Mouse (Mus musculus): ENCODE results near the gene Gpc5. TPM values are rescaled to one million over a fixed set of nuclear protein-coding genes. Genes with fewer than 3 reads are reported as not detected.

Gpc5 gene
- polyA plus RNA-seq, 1 experiment from 2014 or later = 0.09 TPM

DNA sequence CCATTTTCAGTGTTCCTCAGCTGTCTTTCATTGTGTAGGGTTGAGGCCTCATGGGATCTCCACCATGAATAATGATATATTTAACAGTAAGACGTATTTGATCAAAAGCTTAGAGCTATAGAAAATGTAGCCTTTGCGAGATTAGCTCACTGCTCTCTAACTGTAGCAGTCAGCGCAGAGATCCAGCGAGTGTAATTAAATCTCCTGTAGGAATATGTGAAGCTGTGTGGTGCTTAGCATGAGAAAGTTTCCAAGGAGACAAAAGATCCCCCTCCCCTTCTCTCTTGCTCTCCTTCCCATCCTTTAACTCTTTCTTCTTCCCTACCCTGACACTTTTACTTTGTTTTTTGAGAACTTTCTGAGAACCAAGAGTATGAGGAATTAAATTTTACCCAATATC is 64.6 kb downstream of the Gpc5 start:
- H3K4me1 ChIP-seq (replicated peaks; ENCODE audit: control insufficient read depth, insufficient read depth, low read length) = no peaks in the 10 kb centered on the region
- H3K4me3 ChIP-seq (ENCODE audit: low read depth, low read length) = no peak overlapping the region
- no peak for ATAC-seq
- H3K9me3 ChIP-seq (ENCODE audit: control insufficient read depth) = no peaks in the 10 kb centered on the region
- H3K36me3 ChIP-seq (ENCODE audit: control insufficient read depth, insufficient read depth) = no peaks in the 10 kb centered on the region
- H3K4me2 ChIP-seq (replicated peaks; ENCODE audit: low read depth) = no peak overlapping the region
- no peak for TF ChIP-seq CTCF (IDR thresholded peaks at IDR 0.05; ENCODE audit: low read depth)
- no peak overlapping the region for H3K9ac ChIP-seq (ENCODE audit: low read depth, low read length)
- WGBS = 77% methylated on average over 4 of the region's 4 CpGs
- no peak overlapping the region for H3K27ac ChIP-seq (ENCODE audit: low read depth, low read length)
- H3K27me3 ChIP-seq (replicated peaks; ENCODE audit: control insufficient read depth, insufficient read depth, low read length) = no peaks in the 10 kb centered on the region

- Histone ChIP-seq H3K4me2 (replicated peaks; ENCODE audit: low read depth) (no peak overlapping the region), H3K9ac (ENCODE audit: low read depth, low read length) (no peak overlapping the region), H3K4me1 (replicated peaks; ENCODE audit: control insufficient read depth, insufficient read depth, low read length) (no peaks in the 10 kb centered on the region), H3K4me3 (ENCODE audit: low read depth, low read length) (no peak overlapping the region), H3K27ac (ENCODE audit: low read depth, low read length) (no peak overlapping the region), H3K9me3 (ENCODE audit: control insufficient read depth) (no peaks in the 10 kb centered on the region), H3K36me3 (ENCODE audit: control insufficient read depth, insufficient read depth) (no peaks in the 10 kb centered on the region), H3K27me3 (replicated peaks; ENCODE audit: control insufficient read depth, insufficient read depth, low read length) (no peaks in the 10 kb centered on the region)
- 76% methylated on average over 3 of the region's 3 CpGs for WGBS
- TF ChIP-seq CTCF (IDR thresholded peaks at IDR 0.05; ENCODE audit: low read depth) = no peak
- no peak for ATAC-seq
These were observed 85.4 kb downstream of the Gpc5 start for GRCm38 (mm10) chr14:115177322-115177836.

GRCm38 (mm10) chr14:115179925-115180324 is 87.9 kb downstream of the Gpc5 start:
- Histone ChIP-seq H3K27ac (ENCODE audit: low read depth, low read length) (no peak overlapping the region), H3K27me3 (replicated peaks; ENCODE audit: control insufficient read depth, insufficient read depth, low read length) (no peaks in the 10 kb centered on the region), H3K9ac (ENCODE audit: low read depth, low read length) (no peak overlapping the region), H3K36me3 (ENCODE audit: control insufficient read depth, insufficient read depth) (no peaks in the 10 kb centered on the region), H3K4me2 (replicated peaks; ENCODE audit: low read depth) (no peak overlapping the region), H3K9me3 (ENCODE audit: control insufficient read depth) (no peaks in the 10 kb centered on the region), H3K4me1 (replicated peaks; ENCODE audit: control insufficient read depth, insufficient read depth, low read length) (no peaks in the 10 kb centered on the region), H3K4me3 (ENCODE audit: low read depth, low read length) (no peak overlapping the region)
- ATAC-seq = no peak
- TF ChIP-seq CTCF (IDR thresholded peaks at IDR 0.05; ENCODE audit: low read depth) = no peak
- WGBS = 72% methylated on average over 5 of the region's 5 CpGs

- no peak for TF ChIP-seq CTCF (IDR thresholded peaks at IDR 0.05; ENCODE audit: low read depth)
- Histone ChIP-seq H3K4me1 (replicated peaks; ENCODE audit: control insufficient read depth, insufficient read depth, low read length) (no peaks in the 10 kb centered on the region), H3K27me3 (replicated peaks; ENCODE audit: control insufficient read depth, insufficient read depth, low read length) (no peaks in the 10 kb centered on the region), H3K4me2 (replicated peaks; ENCODE audit: low read depth) (no peak overlapping the region), H3K27ac (ENCODE audit: low read depth, low read length) (no peak overlapping the region), H3K9me3 (ENCODE audit: control insufficient read depth) (no peaks in the 10 kb centered on the region), H3K36me3 (ENCODE audit: control insufficient read depth, insufficient read depth) (no peaks in the 10 kb centered on the region), H3K4me3 (ENCODE audit: low read depth, low read length) (no peak overlapping the region), H3K9ac (ENCODE audit: low read depth, low read length) (no peak overlapping the region)
- WGBS = 83% methylated on average over 8 of the region's 8 CpGs
- no peak for ATAC-seq
These were observed 96.2 kb downstream of the Gpc5 start for GRCm38 (mm10) chr14:115188256-115188655.

DNA sequence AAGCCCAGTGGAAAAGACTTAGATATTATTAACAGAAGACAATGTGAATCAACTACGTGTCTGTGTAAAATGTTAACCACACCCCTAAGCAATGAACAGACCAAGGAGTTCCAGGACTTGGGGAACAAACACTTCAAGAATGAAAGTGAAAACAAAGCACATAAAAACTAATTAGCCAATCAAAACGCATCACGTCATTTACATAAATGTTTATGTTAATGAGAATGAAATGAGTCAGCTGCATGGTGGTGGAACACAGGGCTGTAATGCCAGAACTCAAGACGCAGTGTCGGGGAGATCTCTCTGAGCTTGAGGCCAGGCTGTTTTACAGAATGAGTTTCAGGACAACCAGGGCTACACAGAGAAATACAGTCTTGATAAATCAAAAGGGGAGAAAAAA is 136.1 kb downstream of the Gpc5 start:
- H3K36me3 ChIP-seq (ENCODE audit: control insufficient read depth, insufficient read depth) = no peaks in the 10 kb centered on the region
- H3K4me3 ChIP-seq (ENCODE audit: low read depth, low read length) = no peak overlapping the region
- no peak overlapping the region for H3K27ac ChIP-seq (ENCODE audit: low read depth, low read length)
- H3K4me2 ChIP-seq (replicated peaks; ENCODE audit: low read depth) = no peak overlapping the region
- H3K9me3 ChIP-seq (ENCODE audit: control insufficient read depth) = no peaks in the 10 kb centered on the region
- 69% methylated on average over 5 of the region's 5 CpGs for WGBS
- H3K4me1 ChIP-seq (replicated peaks; ENCODE audit: control insufficient read depth, insufficient read depth, low read length) = no peaks in the 10 kb centered on the region
- ATAC-seq = no peak
- no peaks in the 10 kb centered on the region for H3K27me3 ChIP-seq (replicated peaks; ENCODE audit: control insufficient read depth, insufficient read depth, low read length)
- H3K9ac ChIP-seq (ENCODE audit: low read depth, low read length) = no peak overlapping the region
- no peak for TF ChIP-seq CTCF (IDR thresholded peaks at IDR 0.05; ENCODE audit: low read depth)

- H3K27me3 ChIP-seq (replicated peaks; ENCODE audit: control insufficient read depth, insufficient read depth, low read length) = no peaks in the 10 kb centered on the region
- TF ChIP-seq CTCF (IDR thresholded peaks at IDR 0.05; ENCODE audit: low read depth) = no peak
- ATAC-seq = no peak
- H3K9ac ChIP-seq (ENCODE audit: low read depth, low read length) = no peak overlapping the region
- no peak overlapping the region for H3K27ac ChIP-seq (ENCODE audit: low read depth, low read length)
- no peaks in the 10 kb centered on the region for H3K4me1 ChIP-seq (replicated peaks; ENCODE audit: control insufficient read depth, insufficient read depth, low read length)
- no peaks in the 10 kb centered on the region for H3K36me3 ChIP-seq (ENCODE audit: control insufficient read depth, insufficient read depth)
- H3K4me2 ChIP-seq (replicated peaks; ENCODE audit: low read depth) = no peak overlapping the region
- WGBS = 13% methylated on average over 4 of the region's 4 CpGs
- no peak overlapping the region for H3K4me3 ChIP-seq (ENCODE audit: low read depth, low read length)
- H3K9me3 ChIP-seq (ENCODE audit: control insufficient read depth) = no peaks in the 10 kb centered on the region
These were observed 144.4 kb downstream of the Gpc5 start for GRCm38 (mm10) chr14:115236387-115236786.
